Comparison of ENCODE assay signal across 14 mouse cellular contexts in genomic region chr1:184147713-184148112, GRCm38 (mm10).
"Had no signal": no experiment of that assay in that cellular context is flagged by ENCODE, and none has a peak within 500 bp of the region (broad histone marks: within the 10 kb centered on the region; RNA-seq: fewer than 3 reads in every experiment).

No protein-coding gene starts in this region.

- H3K36me3 ChIP-seq: neural tube, embryonic 12.5 days; neural tube, embryonic 13.5 days; neural tube, embryonic 15.5 days; stomach, embryonic 15.5 days had no signal

- H3K27ac ChIP-seq: neural tube, embryonic 12.5 days; neural tube, embryonic 13.5 days; neural tube, embryonic 15.5 days; stomach, embryonic 15.5 days; stomach, postnatal 0 days had no signal

- DNase-seq: retina, postnatal 1 day; right cerebral cortex, adult 18-20 months; right cerebral cortex, postnatal 14 days; right cerebral cortex, postnatal 25 days; right cerebral cortex, postnatal 4 days; spleen, adult 18-20 months; thymus, adult 18-20 months; thymus, postnatal 25 days; thymus, postnatal 4 days had no signal

- H3K4me3 ChIP-seq: neural tube, embryonic 12.5 days; neural tube, embryonic 13.5 days; neural tube, embryonic 15.5 days; stomach, embryonic 15.5 days had no signal

- H3K4me1 ChIP-seq: neural tube, embryonic 12.5 days; neural tube, embryonic 13.5 days; neural tube, embryonic 15.5 days; stomach, embryonic 15.5 days had no signal

- H3K27me3 ChIP-seq: neural tube, embryonic 12.5 days; neural tube, embryonic 13.5 days; neural tube, embryonic 15.5 days; stomach, embryonic 15.5 days had no signal
